Mouse (Mus musculus): ENCODE data around the gene Slc15a1.
"Not testable (repeated sequence)": the region's sequence is repeated elsewhere in the genome, so short reads cannot be mapped to it uniquely, and the experiment has no call there.

Gene Slc15a1

DNA sequence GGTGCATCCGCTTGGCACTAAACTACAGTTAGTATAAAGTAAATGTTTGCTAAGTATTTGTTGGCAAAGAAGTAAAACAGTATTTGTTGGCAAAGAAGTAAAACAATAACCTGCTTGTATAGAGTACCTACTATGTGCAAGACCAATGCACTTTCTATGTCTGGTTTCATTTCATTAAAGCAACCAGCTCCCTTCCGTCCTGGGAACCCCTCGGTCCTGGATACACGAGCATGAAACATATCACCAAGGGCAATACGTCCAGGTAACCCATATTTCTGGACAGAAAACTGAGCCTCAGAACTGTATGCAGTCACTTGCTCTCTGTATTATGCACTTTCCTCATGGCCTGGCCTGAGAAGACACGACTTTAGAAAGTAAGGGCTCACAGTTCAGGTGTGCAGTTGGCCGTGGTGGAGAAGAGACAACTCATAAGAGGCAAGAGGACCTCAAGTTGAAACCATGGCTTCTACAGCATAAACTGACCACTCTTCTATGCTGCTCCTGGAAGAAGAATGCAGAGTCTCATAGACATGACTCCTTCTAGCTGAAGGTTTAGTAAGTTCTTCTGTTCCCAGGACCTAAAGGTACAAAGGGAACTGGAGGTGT is 53.5 kb downstream of the Slc15a1 start:
- DNase-seq (ENCODE audit: low spot score) = no peak

DNA sequence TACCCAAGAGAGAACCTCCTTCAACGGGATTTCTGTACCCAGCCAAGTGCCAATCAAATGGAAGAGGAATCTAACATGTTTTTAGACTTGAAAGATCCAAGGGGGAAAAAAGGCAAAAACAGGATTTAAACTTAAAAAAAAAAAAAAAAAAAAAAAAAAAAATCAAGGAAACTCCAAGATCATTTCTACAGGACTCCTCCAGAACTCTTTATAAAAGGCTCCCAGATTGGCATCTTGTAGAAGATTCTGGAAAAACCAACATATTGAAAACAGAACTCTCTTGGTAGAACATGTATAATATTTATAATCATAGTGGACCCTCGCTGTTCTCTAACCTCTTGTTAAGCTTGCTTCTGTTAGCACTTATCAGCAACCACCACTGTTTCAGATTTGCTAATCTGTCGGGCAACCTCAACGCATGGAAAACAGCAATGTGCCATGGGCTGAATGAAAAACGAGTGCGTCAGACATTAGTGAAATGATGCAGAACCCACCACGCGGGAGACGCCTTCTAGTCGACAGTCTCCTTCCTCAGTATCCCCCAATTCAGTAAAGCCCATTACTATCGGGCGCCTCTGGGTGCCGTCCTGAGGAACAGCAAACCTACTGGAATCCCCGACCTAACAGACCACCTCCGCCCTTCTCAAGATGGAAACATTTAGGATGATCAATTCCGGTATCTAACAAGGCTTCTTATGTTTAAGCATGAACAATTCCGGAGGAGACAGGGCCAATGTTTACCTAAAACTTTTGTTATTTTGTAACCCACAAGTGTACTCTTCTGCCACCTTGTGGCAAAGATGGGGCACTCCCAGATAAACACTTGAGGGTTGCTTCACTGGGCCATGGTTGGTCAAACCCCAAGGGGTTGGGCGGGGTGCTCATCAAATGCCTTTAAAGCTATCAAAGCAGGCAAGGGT is 54.3 kb downstream of the Slc15a1 start:
- no peak for DNase-seq (ENCODE audit: low spot score)

GRCm38 (mm10) chr14:121446951-121447350 is 58.1 kb downstream of the Slc15a1 start:
- DNase-seq (ENCODE audit: low spot score) = no peak

DNA sequence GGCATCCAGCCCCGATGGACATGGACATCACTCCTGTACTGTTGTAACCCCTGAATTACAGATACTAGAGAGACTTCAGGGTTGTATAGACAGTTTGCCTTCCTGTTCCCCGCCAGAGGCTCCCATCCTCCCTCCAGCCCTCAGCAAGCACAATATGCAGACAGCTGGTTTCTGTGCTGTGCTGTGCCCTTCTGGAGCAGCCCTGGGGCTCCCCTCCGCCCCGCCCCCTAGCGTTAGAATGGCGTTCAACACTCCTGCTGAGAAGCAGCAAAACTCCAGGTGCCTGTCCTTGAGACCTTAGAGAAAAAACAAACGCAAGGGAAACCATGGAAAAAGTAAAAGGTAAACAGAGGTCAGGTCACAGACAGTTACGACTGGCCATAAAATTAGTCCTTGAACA is 59.9 kb downstream of the Slc15a1 start:
- DNase-seq (ENCODE audit: low spot score) = peak; percentile 54

- no peak for DNase-seq (ENCODE audit: low spot score)
Measured at GRCm38 (mm10) chr14:121440807-121441206, 64.2 kb downstream of the Slc15a1 start.

GRCm38 (mm10) chr14:121437026-121437425 is 68.0 kb downstream of the Slc15a1 start:
- no peak for DNase-seq (ENCODE audit: low spot score)

GRCm38 (mm10) chr14:121436455-121436854 is 68.6 kb downstream of the Slc15a1 start:
- DNase-seq (ENCODE audit: low spot score) = no peak

DNA sequence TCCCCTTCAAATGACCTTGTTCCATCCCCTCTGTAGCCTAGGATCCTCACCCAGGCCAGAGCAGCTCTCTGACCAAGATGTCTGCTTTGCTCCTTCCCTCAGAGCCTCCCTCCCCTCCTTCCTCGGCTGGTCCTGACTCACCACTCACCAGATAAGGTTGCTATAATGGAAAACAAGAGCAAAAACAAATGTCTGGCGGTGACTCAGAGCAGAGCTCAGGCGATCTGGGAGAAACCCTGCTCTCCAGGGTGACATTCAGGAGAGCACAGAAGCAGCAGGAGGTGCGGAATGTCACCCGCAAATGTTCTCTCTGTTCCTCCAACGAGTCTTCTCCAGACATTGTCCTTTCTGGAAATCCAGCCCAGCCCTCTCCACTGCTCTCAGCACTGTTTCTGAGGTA is 69.3 kb downstream of the Slc15a1 start:
- no peak for DNase-seq (ENCODE audit: low spot score)

DNA sequence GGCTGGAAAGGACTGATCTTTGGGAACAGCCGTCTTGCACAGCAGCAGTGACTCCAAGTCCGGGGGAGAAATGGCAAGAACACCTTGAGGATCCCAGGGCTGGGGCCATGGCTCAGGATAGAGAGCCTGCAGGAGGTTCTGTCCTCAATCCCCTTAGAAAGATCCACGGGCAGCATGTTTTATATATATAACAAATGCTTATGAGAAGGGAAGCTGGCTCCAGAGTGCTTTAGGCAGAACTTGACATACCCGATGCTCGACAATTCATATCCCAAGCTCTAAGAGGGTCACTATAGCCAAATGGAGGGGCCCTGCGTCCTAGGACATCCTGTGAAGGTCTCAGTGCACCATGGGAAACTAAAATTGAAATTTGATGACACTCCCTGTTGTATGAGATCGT is 73.8 kb downstream of the Slc15a1 start:
- DNase-seq (ENCODE audit: low spot score) = no peak

GRCm38 (mm10) chr14:121429854-121430535 is 75.1 kb downstream of the Slc15a1 start:
- no peak for DNase-seq (ENCODE audit: low spot score)

DNA sequence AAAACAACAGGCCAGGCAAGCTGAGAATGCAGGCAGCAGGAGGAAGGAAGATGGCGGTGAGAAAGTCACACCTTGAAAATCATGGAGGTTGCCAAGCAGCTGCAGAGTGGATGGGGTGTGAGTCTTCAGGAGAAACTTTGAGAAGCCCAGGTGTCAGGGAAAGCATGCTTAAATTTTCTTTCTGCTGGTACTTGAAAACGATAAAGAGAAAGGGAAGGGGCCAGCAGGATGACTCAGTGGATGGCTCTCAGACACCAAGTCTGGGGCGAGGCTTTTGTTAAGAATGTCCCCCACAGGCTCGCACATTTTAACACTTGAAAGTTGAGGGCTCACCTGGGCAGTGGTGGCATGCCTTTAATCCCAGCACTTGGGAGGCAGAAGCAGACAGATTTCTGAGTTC is 76.9 kb downstream of the Slc15a1 start:
- no peak for DNase-seq (ENCODE audit: low spot score)

GRCm38 (mm10) chr14:121426743-121427142 is 78.3 kb downstream of the Slc15a1 start:
- no peak for DNase-seq (ENCODE audit: low spot score)

DNA sequence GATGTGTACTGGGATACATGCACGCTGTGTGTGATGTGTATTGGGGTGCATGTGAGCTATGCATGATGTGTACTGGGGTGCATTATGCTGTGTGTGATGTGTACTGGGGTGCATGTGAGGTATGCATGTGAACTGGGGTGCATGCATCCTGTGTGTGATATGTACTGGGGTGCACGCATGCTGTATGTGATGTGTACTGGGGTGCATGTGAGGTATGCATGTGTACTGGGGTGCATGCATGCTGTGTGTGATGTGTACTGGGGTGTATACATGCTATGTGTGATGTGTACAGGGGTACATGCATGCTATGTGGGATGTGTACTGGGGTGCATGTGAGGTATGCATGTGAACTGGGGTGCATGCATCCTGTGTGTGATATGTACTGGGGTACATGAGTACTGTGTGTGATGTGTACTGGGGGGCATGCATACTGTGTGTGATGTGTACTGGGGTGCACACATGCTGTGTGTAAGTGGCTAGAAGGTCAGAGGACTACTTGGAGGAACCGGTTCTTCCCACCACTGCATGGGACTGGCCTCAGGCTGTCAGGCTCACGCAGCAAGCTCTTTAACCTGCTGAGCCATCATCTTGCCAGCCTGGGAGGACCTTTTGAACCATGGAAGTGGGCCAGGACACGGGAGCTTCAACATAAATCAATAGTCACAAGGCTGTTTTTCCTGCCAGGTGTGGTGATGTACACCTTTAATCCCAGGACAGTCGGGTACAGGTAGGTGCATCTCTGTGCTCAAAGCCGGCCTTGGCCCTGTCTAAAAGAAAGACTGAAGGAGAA is 79.9 kb downstream of the Slc15a1 start:
- DNase-seq (ENCODE audit: low spot score) = no peak

GRCm38 (mm10) chr14:121423341-121423751 is 81.7 kb downstream of the Slc15a1 start:
- DNase-seq (ENCODE audit: low spot score) = no peak

GRCm38 (mm10) chr14:121422664-121423340 is 82.2 kb downstream of the Slc15a1 start:
- no peak for DNase-seq (ENCODE audit: low spot score)

DNA sequence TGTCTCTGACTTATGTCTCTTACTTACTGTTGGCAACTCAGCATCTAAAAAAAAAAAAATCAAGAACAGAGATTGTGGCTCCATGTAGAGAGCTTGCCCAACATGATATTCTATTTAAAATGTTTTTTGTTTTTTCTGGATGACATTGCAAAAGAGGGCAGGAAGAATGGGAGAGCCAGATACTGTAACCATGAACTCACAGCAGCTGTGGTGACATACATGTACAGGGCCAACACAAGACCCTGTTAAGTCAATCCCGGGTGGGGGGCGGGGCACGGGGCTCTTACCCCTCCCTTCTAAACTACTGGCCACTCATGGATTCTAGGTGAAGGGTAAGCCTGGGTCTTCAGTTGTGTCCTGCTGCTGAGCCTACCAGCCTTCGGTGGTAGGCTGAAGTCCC is 83.1 kb downstream of the Slc15a1 start:
- DNase-seq (ENCODE audit: low spot score) = no peak

DNA sequence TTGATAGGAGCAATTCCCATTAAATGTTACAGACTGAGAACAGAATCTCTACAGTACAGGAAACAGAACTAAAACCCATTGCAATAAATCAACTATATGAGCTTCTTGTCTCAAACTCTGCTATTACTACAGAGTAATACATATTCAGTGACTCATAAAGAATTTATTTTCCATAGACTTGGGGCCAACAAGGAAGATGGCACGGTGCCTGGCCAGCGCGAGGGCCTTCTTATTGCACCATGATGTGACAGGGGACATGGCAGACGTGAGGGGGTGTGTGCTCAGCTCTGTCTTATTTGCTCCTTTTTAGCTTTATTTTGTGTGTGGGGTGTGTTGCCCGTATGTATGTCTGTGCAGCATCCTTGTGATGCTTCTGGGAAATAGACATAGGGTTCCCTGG is 87.5 kb downstream of the Slc15a1 start:
- no peak for DNase-seq (ENCODE audit: low spot score)

GRCm38 (mm10) chr14:121416626-121417319 is 88.3 kb downstream of the Slc15a1 start:
- DNase-seq (ENCODE audit: low spot score) = no peak

GRCm38 (mm10) chr14:121414635-121415241 is 90.3 kb downstream of the Slc15a1 start:
- DNase-seq (ENCODE audit: low spot score) = no peak

- not testable (repeated sequence) for DNase-seq (ENCODE audit: low spot score)
Measured at GRCm38 (mm10) chr14:121413726-121414125, 91.3 kb downstream of the Slc15a1 start.

Data from ovary, postnatal 10 days (tissue).